Mouse (Mus musculus) left cerebral cortex, adult 9 months (tissue): ENCODE measurements around the gene Fam83e.

Source experiments
- DNase-seq, 2 experiments: peaks; one replicate each; pipeline ENCODE4 v3.0.0; 2022; ENCODE audit warnings: low spot score in 2 of 2

Fam83e gene

DNA sequence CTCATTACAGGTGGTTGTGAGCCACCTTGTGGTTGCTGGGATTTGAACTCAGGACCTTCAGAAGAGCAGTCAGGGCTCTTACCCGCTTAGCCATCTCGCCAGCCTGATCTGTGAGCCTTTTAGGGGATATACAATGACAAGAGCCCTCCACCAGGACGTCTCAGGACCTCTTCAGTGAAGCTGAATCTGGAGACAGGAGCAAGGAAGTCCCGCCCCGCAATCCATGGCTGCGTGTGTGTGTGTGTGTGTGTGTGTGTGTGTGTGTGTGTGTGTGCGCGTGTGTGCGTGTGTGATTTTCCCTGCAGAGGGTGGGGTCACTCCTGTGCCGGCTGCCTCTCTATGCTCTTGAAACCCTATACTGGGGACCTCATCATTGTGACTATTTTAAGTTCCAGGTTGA lies 18.8 kb downstream of the Fam83e start:
- DNase-seq = no peak

DNA sequence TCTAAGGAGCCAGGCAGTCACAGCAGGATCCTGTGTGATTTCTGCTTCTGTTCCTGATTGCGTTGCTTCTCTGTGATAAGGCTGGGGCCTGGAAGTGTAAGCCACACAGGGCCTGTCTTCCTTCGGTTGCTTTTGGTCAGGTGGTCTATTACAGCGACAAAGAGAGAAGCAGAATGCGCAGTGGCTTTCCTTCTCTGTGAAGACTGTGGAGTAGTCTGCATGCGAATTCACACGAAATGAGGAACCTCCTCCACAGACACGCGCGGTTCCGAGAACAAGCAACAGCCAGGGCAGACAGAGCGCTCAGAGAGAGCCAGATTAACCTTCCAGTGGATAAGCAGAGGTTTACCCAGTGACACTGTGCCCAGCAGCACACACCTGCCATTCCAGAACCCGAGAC lies 20.3 kb downstream of the Fam83e start:
- no peak for DNase-seq

DNA sequence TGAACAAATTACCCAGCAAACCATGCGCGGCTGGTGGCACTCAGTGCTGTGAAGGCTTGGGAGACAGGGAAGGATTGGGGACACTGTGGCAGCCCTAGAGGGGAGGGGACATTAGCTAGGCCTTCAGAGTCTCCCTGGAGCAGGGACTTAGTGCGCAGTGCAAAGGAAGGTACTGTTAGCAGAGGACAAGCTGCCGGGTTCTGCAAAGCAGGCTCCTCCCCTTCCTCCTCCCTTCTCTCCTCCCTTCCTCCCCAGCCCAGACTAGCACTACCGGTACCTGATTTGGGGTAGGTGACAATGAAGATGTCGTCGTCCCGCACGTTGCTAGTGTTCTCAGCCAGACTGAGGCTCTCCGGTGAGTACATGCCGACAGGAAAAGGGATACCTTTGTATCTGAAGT lies 20.8 kb downstream of the Fam83e start:
- DNase-seq = peak in 1 of 2 experiments; percentile 42

DNA sequence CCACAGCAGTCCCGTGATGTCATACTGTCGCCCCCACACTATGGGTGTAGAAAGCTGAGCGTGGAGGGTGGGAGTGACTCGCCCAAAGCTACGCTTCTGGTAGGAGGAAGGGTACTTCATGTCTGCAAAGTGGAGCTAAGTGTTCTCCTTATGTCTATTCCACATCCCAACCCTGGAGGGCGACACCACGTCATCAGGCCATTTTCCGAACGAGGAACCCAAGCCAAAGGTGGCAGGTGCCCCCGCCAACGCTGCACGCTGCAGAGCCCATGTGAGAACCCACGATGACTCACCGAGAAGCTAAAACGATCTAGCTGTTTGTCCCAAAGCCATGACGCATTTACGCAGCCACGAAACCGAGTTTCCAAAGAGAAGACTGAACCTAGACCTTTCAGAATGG lies 21.3 kb downstream of the Fam83e start:
- peak; percentile 78 to 89 for DNase-seq

DNA sequence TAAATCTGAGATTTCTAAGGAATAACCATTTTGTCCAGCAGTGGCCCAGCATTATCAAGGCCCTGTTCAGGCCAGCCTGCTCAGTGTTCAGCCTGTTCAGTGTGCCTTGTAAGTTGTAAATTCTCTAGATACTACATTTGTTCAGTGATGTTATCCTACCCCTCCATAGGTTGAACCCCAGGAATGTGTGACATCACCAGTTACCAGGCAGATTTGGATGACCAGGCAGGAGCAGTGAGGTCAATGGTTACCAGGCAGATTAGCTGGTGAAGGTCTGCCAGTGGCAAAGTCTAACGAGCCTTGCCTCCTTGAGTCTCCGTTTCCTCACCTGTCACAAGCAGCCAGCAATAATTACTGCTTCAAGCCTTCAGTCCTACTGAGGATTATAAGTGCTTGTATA lies 23.4 kb downstream of the Fam83e start:
- peak; percentile 55 to 85 for DNase-seq

DNA sequence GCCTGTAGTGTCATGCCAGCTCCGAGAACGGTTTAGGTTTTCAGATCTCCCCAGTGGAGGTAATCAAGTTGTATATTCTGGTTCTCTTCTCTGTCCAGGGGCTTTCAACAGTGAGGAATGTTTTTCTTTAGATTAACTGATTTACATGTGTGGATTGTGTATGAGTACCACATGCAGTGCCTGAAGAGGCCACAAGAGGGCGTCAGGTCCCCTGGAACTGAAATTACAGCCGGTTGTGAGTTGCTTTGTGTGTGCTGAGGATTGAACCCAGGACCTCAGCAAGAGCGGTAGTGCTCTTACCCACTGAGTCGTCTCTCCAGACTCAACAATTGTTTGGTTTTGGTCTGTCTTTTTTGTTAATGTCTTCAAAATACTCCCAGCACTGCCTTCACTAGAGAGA lies 25.5 kb downstream of the Fam83e start:
- DNase-seq = no peak

DNA sequence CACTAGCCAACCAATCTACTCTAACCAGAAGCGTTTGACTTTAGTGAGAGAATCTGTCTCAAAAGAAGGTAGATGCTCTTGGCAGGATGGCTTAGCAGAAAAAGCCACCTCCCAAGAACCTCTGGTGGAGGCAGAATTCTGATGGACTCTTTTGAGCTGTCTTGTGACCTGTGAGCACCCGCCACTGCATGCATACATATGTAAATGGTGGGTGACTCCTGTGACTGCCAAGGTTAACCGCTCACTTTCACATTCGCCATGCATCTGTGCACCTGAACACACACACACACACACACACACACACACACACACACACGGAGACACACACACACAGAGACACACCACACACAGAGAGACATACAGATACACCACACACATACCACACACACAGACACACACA lies 26.4 kb downstream of the Fam83e start:
- no peak for DNase-seq

DNA sequence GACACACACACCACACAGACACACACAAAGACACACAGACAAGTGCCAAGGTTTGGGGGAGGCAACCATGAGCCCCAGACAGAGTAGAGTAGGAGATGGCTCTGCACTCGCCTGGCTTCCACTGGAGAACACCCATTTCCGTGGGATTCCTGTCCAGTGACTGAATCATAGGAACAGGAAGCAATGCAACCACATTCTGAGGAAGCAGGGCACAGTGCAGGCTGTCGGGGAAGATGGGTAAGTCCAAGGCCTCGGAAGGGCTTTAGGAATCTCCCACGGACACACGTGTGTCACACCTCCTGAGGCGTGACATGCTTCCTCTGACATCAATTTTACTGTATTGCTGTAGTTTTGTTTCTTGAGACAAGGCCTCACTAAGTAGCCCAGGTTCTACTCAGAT lies 27.1 kb downstream of the Fam83e start:
- DNase-seq = no peak

DNA sequence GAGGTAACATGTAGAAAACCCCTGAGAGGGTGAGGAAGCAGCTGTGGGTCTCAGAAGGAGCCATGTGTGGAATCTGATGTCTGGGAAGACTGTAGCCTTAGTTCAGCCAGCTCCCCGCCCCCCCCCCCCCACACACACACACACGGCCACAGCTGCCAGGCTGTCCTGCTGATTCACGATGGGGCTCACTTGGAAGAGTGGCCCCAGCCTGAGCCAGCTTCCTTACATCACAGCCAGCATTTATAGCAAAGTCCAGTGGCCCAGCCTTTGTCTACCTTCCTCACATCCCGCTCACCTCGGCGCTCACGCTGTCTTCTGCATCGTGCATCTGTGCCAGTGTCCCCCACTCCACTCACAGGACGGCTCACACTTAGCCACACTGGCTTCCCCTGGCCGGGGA lies 28.4 kb downstream of the Fam83e start:
- DNase-seq = no peak

DNA sequence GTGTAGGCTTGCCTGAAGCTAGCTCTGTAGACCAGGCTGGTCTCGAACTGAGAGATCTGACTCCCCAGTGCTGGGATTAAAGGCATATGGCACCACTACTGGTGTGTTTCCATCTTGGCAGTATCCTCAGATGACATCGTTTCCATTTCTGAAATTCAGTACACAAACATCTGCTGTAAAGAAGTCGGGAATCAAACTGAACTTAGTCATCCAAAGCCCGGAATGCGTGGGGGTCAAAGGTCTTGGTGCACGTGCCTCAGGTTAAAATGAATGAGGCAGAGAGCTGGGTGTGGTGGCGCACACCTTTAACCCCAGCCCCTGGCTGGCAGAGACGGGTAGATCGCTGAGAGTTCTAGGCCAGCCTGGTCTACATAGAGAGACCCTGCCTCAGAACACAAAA lies 29.1 kb downstream of the Fam83e start:
- no peak for DNase-seq

DNA sequence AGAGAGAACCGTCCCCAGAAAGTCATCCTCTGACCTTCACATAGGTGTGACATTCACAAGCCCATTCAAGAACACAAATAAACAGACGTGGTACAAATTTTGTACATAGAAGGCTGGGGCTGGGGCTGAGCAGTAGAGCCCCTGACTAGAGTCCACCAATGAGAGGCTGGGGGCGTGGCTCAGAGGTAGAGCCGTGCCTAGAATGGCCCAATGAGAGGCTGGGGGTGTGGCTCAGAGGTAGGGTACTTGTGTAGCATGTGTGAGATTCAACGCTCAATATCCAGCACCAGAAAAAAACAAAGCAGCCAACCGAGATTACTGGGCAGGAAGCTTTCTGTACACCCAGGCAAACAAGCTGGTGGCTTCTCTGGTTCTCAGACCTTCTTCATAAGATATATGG lies 34.7 kb downstream of the Fam83e start:
- DNase-seq = no peak

DNA sequence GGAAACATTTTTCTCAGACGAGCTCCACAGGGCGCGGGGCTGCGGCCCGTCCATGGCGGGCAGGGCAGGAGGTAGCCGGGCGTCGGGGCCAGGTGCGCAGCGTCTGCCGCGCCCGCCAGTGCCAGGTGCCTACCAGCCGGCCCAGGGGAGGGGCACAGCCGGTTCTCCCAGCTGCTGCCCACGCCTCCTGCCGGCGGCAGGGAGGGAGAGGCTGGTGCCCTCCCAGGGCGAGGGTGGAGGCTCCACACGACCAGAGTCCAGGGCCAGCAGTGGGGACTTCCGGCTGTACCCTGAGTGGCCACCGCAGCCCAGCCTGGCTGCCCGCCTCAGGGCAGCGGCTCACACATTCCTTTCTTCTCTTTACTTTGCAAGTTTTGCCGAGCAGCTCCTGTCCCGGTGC lies 38.4 kb downstream of the Fam83e start:
- DNase-seq = no peak

DNA sequence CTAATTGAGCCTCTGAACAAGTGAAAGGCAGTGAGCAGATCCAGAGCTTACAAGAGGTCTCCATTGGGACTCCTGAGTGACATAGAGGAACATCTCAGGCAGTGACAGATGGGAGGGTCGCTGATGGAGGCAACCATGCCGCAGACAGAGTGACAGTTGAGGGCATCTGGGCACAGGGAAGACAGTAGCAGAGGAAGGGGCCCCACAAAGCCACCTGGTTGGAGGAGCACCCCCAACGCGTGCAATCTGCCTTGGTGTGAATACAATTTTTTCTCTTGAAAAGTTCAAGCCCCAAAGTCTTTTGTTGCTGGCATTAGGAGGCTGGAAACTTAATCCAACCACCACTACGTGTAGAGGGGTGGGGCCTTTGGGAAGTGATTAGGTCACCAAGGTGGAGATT lies 39.1 kb downstream of the Fam83e start:
- no peak for DNase-seq

DNA sequence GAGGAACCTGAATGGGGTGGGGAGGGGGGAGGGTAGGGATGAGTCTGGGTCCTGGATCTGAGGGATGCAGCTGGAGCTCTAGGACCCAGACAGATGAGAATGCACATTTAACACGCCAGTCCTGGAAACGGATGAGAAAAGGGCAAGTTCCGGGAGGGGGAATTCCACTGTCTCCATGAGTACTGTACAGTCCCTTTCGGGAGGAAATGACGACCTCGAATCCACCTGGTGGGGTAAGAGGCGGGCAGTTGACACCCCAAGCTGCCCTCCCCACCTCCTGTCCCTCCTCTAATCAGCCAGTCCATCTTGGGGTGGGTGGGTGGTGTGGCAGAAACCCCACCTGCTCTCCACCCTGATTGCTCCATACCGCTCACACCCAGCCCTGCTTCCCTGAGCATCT lies 45.0 kb downstream of the Fam83e start:
- no peak for DNase-seq

DNA sequence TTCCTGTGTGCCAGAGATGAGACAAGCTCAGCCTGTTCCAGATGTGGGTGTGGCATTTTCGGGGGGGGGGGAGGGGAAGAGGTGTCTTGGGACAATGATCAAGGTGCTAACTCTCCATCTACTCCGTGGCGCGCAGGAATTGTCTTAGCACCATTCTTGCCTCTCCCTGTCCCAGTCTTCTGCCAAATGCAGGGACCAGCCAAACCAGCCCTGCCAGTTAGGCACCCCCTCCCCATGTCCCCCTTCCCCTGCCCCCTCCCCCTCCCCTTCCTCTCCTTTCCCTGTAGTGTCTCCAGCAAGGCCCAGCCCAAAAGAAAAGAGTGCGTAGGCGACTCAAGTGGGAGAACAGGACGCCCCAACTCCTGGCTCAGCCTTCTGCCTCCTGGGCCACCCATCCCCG lies 45.8 kb downstream of the Fam83e start:
- no peak for DNase-seq

DNA sequence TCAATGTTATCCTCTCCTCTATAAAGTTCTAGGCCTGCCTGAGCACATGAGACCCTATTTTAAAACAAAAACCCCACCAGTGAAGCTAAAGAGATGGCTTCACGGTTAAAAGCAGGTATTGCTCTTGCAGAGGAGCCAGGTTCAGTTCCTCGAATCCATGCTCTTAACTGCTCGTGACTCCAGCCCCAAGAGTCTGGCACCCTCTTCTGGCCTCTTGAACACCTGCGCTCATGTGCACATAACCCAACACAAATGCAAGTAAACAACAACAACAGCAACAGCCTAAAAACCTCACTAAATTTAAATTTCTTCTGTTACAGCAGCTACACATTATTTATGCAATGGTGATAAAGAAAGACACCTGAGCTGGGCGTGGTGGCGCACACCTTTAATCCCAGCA lies 46.5 kb downstream of the Fam83e start:
- no peak for DNase-seq

DNA sequence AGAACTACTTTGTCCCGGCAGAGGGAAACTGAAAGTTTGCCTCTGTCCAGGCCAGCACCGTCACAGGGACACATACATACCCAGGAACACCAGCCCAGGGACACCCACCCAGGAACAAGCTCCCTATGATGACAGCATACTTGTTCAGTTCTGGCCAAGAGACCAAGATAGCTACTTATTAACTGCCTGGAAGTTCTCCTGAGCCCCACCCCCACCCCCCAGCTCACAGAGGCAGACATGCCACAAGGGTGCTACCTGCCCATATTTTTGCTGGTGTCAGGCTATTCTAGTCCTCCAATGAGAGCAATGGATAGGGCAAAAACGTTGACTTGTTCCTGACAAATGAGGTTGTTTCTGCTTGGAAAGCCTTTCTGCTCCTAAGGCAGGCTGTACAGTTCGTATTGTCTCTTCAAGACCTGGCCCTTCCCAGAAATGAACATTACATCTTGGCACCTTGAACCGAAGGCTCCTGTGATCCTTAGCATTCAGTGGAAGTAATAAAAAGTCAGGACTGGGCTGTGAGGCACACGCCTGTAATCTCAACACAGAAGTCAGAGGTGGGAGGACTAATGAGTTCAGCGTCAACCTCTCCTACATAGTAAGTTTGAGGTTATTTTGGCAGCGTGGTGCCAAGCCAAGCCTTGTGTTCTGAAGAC lies 49.5 kb downstream of the Fam83e start:
- DNase-seq = no peak

DNA sequence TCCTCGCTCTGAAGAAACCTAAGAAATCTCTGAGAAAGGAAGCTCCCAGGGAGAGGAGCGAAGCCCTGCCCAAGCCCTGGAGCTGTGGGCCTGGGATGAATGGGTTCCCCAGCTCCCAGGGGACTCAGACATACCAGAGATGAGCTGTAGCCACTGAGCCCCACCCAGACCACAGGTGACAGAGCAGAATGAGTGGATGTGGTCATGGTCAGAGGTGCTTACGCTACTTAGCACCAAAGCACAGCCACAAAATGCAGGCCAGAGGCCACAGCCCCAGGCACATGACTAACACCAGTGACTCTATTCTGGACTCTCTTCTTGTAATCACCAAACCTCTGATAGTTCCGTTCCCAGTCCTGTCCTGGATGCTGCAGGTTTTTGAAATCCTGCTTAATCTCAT lies 50.1 kb downstream of the Fam83e start:
- no peak for DNase-seq

DNA sequence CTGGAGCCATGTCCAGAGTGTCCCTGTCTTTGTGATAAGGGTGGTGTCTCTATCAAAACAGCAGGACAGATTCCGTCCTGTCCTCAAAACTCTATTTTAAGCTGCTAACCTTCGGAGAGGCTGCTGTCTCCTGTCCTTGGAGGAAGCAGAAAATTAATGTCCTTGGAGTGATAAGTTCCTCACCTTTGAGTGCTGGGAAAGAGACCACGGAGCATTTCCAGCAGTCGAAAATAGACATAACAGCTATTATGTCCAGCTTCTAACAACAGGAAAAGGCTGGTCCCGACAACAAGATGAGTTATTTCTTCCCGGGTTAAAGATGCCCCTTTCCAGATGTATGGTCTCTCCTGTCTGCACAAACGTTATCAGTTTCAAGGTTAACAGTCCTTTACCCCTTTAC lies 54.2 kb downstream of the Fam83e start:
- no peak for DNase-seq
